Mouse (Mus musculus) ES-E14 (cell line): ENCODE data around the gene Bnc2.

Source experiments
- CHD2 ChIP-seq: IDR thresholded peaks from 2 replicates; pipeline ENCODE4 v1.6.1; 2014; ENCODE audit warnings: mild to moderate bottlenecking, low read depth, low read length, inconsistent platforms
- HCFC1 ChIP-seq: IDR thresholded peaks from 2 replicates; pipeline ENCODE4 v1.6.1; 2012; ENCODE audit warnings: low read length, inconsistent platforms, borderline replicate concordance; ENCODE audit not compliant: insufficient read depth
- MAFK ChIP-seq: IDR thresholded peaks from 2 replicates; pipeline ENCODE4 v1.6.1; 2014; ENCODE audit warnings: mild to moderate bottlenecking, low read depth, low read length, inconsistent platforms; ENCODE audit not compliant: insufficient read depth
- ZC3H11A ChIP-seq: IDR thresholded peaks from 2 replicates; pipeline ENCODE4 v1.6.1; 2012; ENCODE audit warnings: low read depth, mild to moderate bottlenecking, inconsistent platforms, low read length, borderline replicate concordance
- ZNF384 ChIP-seq: IDR thresholded peaks from 2 replicates; pipeline ENCODE4 v1.6.1; 2012; ENCODE audit warnings: low read depth, low read length, inconsistent platforms

- no peak for TF ChIP-seq MAFK
- no peak for TF ChIP-seq HCFC1
- no peak for TF ChIP-seq ZC3H11A
- no peak for TF ChIP-seq CHD2
- TF ChIP-seq ZNF384, result no peak
Observed at GRCm38 (mm10) chr4:84669650-84670049, 5.4 kb downstream of the Bnc2 start.
